Mouse (Mus musculus) left cerebral cortex, postnatal 4 days (tissue): ENCODE measurements around the gene Armh4. TPM values are rescaled to one million over a fixed set of nuclear protein-coding genes. Genes with fewer than 3 reads are reported as not detected.
"Not testable (repeated sequence)": the region's sequence is repeated elsewhere in the genome, so short reads cannot be mapped to it uniquely, and the experiment has no call there.

Source experiments
- DNase-seq: peaks from one replicate; pipeline ENCODE4 v3.0.0-alpha.2; 2022
- intact Hi-C: fragments of 180-260 bp; cut with DNase I; formaldehyde crosslinking; loops from one replicate; pipeline ENCODE4 v1.15.1; 2025
- total RNA-seq, 2 experiments: library from RNA; stranded (reverse); gene quantifications; 2 replicates each; pipeline ENCODE4 v1.2.3; 2021

Gene Armh4
- total RNA-seq: 10 to 100 TPM; 23.0 to 23.6 TPM

- intact Hi-C loops: no loop called here
- peak; percentile 81 for DNase-seq
Measured at GRCm38 (mm10) chr14:49782715-49783531, at the start of gene Armh4. TSS of gene Armh4 (minus strand) at chr14:49783383.

- peak; percentile 11 for DNase-seq
- intact Hi-C loops: loop anchor here (10.0 kb wide), 1 partner anchor 75 kb away; no protein-coding TSS in a partner anchor
Measured at GRCm38 (mm10) chr14:49829192-49830171, 46.3 kb upstream of the Armh4 start.

GRCm38 (mm10) chr14:49819721-49820440, 36.7 kb upstream of the Armh4 start:
- intact Hi-C loops: not testable (repeated sequence)

GRCm38 (mm10) chr14:49818713-49819208, 35.6 kb upstream of the Armh4 start:
- DNase-seq, intact Hi-C loops: not testable (repeated sequence)

More at GRCm38 (mm10) chr14:49819721-49820440, 36.7 kb upstream of the Armh4 start:
- not testable (repeated sequence) for DNase-seq

- not testable (repeated sequence) for DNase-seq
Measured at GRCm38 (mm10) chr14:49812966-49813365, 29.8 kb upstream of the Armh4 start.

GRCm38 (mm10) chr14:49805051-49805450, 21.9 kb upstream of the Armh4 start:
- intact Hi-C loops, DNase-seq: not testable (repeated sequence)

More at GRCm38 (mm10) chr14:49812966-49813365, 29.8 kb upstream of the Armh4 start:
- intact Hi-C loops: not testable (repeated sequence)

- peak; percentile 22 for DNase-seq
- intact Hi-C loops: no loop called here
Measured at GRCm38 (mm10) chr14:49801444-49801843, 18.3 kb upstream of the Armh4 start.

GRCm38 (mm10) chr14:49793948-49794347, 10.8 kb upstream of the Armh4 start:
- no peak for DNase-seq
- intact Hi-C loops: no loop called here

GRCm38 (mm10) chr14:49790542-49790941, 7.4 kb upstream of the Armh4 start:
- DNase-seq: no peak
- intact Hi-C loops: no loop called here

- intact Hi-C loops: no loop called here
- DNase-seq: peak; percentile 63
Measured at GRCm38 (mm10) chr14:49785793-49786192, 2.6 kb upstream of the Armh4 start.

GRCm38 (mm10) chr14:49783866-49784265, 683 bp upstream of the Armh4 start:
- intact Hi-C loops: no loop called here
- no peak for DNase-seq

GRCm38 (mm10) chr14:49780416-49780815, 2.8 kb downstream of the Armh4 start:
- DNase-seq: no peak
- intact Hi-C loops: no loop called here

- peak; percentile 6 for DNase-seq
- intact Hi-C loops: not testable (repeated sequence)
Measured at GRCm38 (mm10) chr14:49777539-49777938, 5.6 kb downstream of the Armh4 start.

- intact Hi-C loops: no loop called here
- peak; percentile 16 for DNase-seq
Measured at GRCm38 (mm10) chr14:49771746-49772145, 11.4 kb downstream of the Armh4 start.

GRCm38 (mm10) chr14:49766601-49767000, 16.6 kb downstream of the Armh4 start:
- intact Hi-C loops: no loop called here
- no peak for DNase-seq

GRCm38 (mm10) chr14:49755845-49756244, 27.3 kb downstream of the Armh4 start:
- intact Hi-C loops: loop anchor here (10.0 kb wide), 1 partner anchor 79 kb away; no protein-coding TSS in a partner anchor
- no peak for DNase-seq

GRCm38 (mm10) chr14:49752614-49753013, 30.6 kb downstream of the Armh4 start:
- no peak for DNase-seq
- intact Hi-C loops: loop anchor here (10.0 kb wide), 1 partner anchor 82 kb away; no protein-coding TSS in a partner anchor

- intact Hi-C loops: no loop called here
- DNase-seq: no peak
Measured at GRCm38 (mm10) chr14:49745874-49746273, 37.3 kb downstream of the Armh4 start.

GRCm38 (mm10) chr14:49743946-49744526, 39.1 kb downstream of the Armh4 start:
- intact Hi-C loops: no loop called here
- peak; percentile 8 for DNase-seq

GRCm38 (mm10) chr14:49739328-49739727, 43.9 kb downstream of the Armh4 start:
- no peak for DNase-seq
- intact Hi-C loops: no loop called here
